Mouse (Mus musculus): Measurements from ENCODE around the gene Prl7b1.

- TF ChIP-seq CTCF (IDR thresholded peaks at IDR 0.05; ENCODE audit: low read depth) (no peak), EP300 (IDR thresholded peaks at IDR 0.05; ENCODE audit: low read depth) (no peak)
These were observed 57.0 kb downstream of the Prl7b1 start for GRCm38 (mm10) chr13:27553336-27553735.
